Mouse (Mus musculus): Measurements from ENCODE around the gene Hoxa10. TPM values are rescaled to one million over a fixed set of nuclear protein-coding genes. Genes with fewer than 3 reads are reported as not detected.

The Hoxa10 gene
- total RNA-seq, 2 experiments from 2014 or later: not detected

GRCm38 (mm10) chr6:52183311-52184080 lies 57.2 kb downstream of the Hoxa10 start:
- DNase-seq (ENCODE audit: extremely low spot score in 1 of 2, low spot score in 2 of 2): no peak
- intact Hi-C loops (cut with DNase I): no loop called here

- no peak for DNase-seq (ENCODE audit: extremely low spot score in 1 of 2, low spot score in 2 of 2)
- intact Hi-C loops (cut with DNase I): no loop called here
Measured at GRCm38 (mm10) chr6:52182793-52183192, 57.9 kb downstream of the Hoxa10 start.

GRCm38 (mm10) chr6:52182030-52182429 lies 58.6 kb downstream of the Hoxa10 start:
- intact Hi-C loops (cut with DNase I): no loop called here

More at GRCm38 (mm10) chr6:52182030-52182429, 58.6 kb downstream of the Hoxa10 start:
- DNase-seq (ENCODE audit: extremely low spot score in 1 of 2, low spot score in 2 of 2): no peak

Small RNAs within 50 kb of the gene (microRNA-seq; reads per million reads assigned to microRNA genes)
- gene Mir196b: 2.3 reads per million

Other genes starting within 250 kb of the Hoxa10 start
- gene Skap2, start 228.3 kb downstream of the Hoxa10 start, total RNA-seq (2021): 1 to 10 TPM; 6.4 to 7.7 TPM
- gene Hoxa1, start 82.5 kb downstream of the Hoxa10 start, total RNA-seq (2021): not detected
- gene Hoxa2, start 76.0 kb downstream of the Hoxa10 start, total RNA-seq (2021): not detected
- not detected for gene 5730596B20Rik, start 63.4 kb downstream of the Hoxa10 start, total RNA-seq (2021)
- not detected for gene Hoxa4, start 49.1 kb downstream of the Hoxa10 start, total RNA-seq (2021)
- gene Hoxa5, start 36.3 kb downstream of the Hoxa10 start, total RNA-seq (2021): not detected
- gene Hoxa6, start 32.1 kb downstream of the Hoxa10 start, total RNA-seq (2021): not detected
- not detected for gene Hoxa3, start 27.5 kb downstream of the Hoxa10 start, total RNA-seq (2021)
- gene Gm28308, start 27.5 kb downstream of the Hoxa10 start, total RNA-seq (2021): not detected
- gene Hoxa7, start 19.0 kb downstream of the Hoxa10 start, total RNA-seq (2021): not detected
- gene Hoxa9, start 9.8 kb downstream of the Hoxa10 start, total RNA-seq (2021): not detected
- gene Hoxa11, start 5.0 kb upstream of the Hoxa10 start, total RNA-seq (2021): not detected
- not detected for gene Hoxa13, start 20.0 kb upstream of the Hoxa10 start, total RNA-seq (2021)
- not detected for gene Evx1, start 72.6 kb upstream of the Hoxa10 start, total RNA-seq (2021)